Mouse (Mus musculus): ENCODE measurements around the gene Rps6kl1.

Rps6kl1 gene

DNA sequence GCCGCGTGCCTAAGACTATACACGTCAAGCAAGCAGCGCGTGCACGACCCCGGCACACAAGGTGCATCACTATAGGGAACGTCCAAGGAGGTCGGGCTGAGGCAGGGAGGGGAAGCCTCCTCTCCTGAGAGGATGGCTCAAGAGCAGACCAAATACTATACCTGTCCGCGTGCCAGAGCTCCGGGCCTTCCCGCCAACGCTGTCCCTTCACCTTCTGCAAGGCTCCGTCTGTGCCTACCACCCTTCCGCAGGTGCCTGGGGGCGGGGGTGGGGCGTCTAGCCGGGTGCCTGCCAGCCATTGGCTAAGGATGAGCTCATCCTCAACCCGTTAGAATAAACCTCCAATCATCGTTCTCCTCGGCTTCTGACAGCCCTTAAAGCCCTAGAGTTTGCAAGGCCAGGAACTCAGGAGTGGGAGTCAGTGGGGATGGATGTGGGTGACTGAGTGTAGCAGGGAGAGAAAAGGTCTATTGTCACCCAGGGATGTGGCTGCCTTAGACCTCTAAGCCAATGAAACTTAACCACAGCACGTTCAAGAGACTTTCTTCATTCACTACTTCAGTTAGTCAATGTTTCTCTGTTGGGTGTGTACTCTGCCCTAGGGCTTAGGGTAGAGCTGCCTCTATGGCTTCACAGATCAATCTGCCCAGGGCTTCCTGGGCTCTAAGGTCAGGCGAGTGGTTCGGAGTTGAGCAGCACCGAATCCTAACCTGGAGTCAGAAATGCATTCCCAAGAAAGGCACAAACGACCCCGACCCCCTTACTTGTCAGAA is at the start of gene Rps6kl1:
Gene Rps6kl1, minus strand, starts transcription at position 263 of the 773 bp plus-strand sequence.
- peak; percentile 91 for DNase-seq

DNA sequence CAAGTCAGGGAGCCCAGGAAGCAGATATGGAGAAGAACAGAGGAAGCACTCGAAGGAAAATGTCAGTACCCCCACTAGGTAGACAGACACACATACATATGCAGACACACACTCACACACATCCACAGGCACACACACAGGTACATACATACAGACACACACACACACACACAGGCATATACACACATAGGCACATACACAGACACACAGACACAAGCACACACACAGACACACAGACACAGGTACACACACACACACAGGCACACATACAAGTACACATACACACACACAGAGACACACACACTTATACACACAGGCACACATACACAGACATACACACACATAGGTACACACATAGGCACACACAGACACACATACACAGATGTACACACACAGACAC is 48.9 kb upstream of the Rps6kl1 start:
- no peak for DNase-seq

DNA sequence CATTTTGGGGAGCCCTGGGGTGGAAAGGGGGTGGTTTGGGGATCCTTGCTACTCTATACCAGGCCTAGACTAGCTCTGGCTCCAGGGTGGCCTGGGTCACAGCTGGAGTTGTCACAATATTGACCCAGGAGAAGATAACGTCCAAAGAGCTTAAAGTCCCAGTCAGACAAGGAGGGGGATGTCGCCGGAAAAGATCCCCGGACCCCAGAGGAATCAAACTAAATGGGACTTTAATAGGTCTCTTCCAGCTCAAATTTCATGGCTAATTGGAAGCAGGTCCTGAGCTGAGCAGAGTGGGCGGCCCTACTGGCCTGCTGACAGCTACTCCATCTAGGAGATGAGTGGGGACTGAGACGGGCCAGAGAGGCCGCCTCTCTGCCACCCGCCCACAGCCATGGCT is 46.9 kb upstream of the Rps6kl1 start:
- no peak for DNase-seq

DNA sequence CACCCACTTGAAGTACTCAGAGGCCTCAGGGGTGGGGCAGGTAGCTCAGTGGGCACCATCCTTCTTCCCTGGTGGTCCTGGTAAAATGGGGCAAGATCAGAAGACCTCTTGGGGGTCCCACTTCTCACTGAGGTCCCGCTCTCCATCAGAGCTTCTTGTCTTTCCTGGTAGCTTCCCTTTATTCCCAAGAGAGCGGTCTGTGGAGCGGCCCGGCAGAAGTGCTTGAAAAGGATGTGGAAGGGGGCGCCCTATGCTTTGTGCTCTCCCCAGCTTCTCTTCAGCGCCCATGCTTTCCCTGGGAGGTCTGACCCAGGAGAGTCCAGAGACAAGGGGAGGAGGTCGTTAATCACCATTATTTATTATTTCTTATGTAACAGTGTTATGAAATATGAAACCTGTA is 46.3 kb upstream of the Rps6kl1 start:
- no peak for DNase-seq

DNA sequence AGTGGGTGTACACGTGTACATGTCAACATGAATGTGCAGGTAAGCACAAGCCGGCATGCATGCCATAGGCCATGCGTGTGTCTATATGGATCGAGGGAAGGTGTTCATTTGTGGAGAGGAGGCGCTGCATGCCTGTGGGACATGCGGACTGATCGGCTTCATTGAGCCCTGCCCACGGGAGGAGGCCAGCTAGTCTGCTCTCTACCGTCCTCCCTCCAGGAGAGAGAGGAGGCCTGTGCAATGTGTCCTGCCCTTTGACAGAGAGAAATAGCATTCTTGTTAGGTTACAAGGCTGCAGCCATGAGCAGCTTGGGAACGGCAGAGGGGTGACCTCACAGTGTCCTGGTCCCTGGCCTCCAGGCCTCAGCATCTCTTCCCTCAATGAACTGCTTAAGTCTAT is 45.1 kb upstream of the Rps6kl1 start:
- DNase-seq = no peak

DNA sequence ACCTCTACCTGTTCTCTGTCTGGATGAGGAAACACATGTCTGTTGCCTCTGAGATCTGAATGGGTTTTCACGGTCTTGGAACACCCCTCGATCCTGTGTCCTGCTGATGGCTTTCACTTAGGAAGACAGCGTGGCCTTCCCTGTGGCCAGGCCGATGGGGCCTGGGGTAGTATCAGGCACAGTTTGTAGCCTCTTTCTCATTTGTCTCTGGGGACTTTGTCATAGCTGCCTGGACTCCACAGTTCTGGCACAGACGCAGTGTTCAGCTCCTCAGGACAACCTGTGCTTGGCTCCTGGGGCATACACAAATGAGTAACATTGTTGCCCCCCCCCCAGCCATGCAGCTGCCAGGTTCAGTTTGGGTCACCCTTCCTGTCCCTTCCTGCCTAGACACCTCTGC is 44.0 kb upstream of the Rps6kl1 start:
- peak in 1 of 2 experiments; percentile 25 for DNase-seq

DNA sequence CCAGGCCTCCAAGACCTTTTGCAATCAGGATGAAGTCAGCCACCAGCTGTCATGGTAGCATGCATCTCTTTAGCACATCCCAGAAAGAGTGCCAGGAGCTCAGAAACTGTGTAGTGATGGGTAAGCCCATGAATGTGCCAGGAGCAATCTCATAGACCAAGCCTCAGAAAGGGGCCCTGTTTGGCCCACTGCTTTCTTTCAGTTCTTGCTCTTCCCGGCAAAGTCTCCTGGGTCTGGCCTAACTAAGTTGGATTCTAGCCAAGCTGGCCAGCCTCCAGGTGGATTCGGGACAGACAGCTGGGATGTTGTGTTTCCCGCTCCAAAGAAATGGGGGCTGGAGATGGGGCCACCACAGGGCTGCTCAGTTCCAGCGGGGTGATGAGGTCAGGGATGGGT is 43.6 kb upstream of the Rps6kl1 start:
- peak; percentile 92 for DNase-seq

DNA sequence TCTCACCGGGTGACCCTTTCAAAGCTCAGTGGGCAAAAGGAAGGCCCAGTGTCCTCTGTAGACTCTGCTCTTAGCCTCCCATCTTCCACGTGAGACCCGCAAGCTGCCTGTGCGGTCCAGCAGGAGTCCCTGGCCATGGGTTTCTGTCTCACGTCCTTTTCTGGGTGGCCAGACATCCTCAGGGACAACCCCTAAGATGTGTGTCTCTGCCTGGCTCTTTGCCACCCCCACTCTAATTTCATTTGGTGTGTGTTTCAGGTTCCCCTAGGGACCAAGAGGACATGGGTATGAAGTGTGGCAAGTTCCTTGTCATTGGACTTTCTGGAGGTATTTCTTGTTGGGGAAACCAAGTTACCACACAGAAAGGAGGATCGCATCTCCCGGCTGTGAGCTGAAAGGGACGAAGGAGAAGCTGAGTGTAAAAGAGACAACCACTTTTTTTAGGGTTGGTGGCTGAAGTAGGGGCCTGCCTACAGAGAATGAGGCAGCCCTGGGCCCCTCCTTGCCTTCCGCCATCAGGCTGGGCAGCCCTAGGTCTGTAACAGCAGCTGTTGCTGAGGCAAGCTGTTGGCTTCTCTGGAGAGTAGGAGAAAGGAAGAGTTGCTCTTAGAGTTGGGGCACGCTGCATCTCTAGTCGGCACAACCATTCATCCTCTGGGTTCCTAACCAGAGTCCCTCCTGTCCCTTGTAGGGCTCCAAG is 43.0 kb upstream of the Rps6kl1 start:
- DNase-seq = peak; percentile 40 to 53

DNA sequence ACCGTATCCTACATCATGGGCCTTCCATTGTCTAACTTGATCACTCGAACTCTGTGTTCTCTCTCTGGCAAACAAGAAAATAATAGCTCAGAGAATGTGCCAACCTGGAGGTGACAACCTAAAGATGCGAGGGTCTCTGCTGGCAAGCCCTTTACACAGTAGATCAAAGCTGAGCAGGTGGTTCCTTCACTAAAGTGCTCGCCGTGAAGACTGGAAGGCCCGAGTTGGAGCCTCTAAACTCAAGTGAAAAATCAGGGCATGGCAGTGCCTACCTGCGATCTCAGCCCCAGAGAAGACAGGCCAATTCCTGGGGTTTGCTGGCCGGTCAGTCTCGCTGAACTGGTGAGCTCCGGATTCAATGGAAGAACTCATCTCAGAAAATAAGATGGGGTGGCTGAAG is 42.1 kb upstream of the Rps6kl1 start:
- peak in 1 of 2 experiments; percentile 28 for DNase-seq

DNA sequence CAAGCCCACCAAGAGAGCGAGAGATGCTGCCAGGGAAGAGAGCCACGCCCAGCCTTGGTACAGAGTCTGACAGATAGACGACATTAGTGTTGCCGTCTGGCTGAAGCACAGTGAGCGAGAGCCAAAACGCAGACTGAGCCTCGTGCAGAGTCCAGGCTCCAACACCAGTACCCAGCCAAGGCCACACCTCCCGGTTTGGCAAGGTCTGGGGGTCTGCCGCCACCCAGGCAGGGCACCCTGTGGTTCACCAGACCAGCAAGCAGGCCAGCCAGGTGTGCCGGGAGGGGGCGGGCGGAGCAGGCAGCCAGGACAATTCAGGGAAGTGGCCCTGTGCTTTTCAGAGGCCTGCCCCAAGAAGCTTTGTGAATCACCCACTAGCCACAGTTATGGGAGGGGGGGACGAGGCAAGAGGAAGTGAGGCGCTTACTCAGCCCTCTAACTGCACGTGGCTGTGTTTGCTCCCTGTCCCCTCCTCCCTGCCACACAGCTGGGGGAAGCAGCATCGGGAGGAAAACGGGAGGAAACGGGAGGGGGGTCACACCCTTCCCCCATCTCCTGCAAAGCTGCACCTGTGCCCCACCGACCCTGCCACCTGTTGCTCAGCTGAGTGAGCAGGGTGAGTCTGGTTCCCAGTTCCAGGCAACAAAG is 41.5 kb upstream of the Rps6kl1 start:
- peak; percentile 73 to 85 for DNase-seq

DNA sequence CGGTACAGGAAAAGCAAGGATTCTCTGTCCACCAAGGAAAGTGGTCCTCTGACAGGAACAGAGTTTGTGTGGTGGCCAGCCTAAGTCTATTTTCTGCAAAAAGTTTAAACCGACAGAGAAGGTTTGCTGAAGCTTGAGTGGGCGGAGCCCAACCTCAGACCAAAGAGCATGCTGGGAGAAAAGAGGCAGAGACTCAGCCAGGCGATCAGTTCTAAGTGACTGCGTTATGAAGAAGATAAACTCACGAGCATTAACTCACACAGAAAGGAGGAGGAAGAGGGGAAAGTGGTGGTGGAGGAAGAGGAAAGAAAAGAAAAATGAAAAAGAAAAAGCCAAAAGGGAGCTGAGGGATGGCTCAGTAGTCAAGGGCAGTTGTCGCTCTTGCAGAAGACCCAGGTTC is 39.2 kb upstream of the Rps6kl1 start:
- no peak for DNase-seq

DNA sequence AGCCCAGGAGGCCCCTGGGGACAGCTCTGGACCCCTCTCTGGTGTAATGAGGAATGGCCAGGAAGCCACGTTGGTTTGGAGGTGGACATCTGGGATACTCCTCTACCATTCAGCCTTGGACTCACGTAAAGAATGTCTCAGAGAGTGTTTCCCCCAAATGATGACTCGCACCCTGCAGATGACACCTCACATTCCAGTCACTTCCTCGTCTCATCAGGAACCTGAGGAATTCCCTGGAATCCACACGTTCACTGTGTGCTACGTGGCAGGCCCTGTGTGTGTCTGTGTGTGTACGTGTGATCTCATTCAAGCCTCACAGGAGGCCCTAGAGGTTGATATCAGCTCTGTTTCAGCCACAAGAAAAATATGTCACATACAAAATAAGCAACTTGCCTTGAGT is 35.3 kb upstream of the Rps6kl1 start:
- no peak for DNase-seq

DNA sequence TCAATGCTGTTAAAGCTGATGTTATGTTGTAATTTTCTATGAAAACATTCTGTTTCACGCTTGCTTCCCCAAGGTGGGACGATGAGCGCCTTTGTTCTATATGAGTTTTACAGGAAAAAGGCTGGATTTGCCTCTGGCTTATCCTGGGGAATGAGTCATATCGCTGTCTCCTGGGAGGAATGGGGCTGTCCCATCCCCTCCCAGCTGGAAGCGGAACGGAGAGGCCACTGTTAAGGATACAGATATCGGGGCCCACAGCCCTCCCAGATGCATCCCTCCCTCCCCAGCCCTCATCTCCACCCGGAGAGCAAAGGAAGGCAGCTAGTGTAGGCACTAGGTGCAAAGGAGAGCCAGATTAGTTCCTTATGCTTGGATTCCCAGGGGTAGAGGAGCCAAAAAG is 34.7 kb upstream of the Rps6kl1 start:
- DNase-seq = no peak

DNA sequence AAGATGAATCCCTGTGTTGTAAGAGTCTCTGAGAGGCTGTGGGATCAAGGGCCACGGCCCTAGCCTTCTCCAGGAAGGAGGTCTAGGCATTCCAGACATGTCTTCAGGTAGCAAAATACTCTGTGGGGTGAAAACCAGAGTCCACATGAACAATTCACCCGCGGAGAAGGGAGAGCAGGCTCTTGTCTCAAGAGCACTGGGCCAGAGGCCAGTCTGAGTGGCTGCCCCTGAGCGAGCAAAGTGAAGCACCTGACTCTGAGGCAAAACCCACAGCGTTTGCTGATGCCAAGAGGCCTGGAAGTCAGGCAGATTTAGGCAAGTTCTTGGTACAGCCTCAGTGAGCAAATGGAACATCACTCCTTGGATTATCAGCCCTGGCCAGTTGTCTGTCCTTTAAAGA is 33.1 kb upstream of the Rps6kl1 start:
- no peak for DNase-seq

DNA sequence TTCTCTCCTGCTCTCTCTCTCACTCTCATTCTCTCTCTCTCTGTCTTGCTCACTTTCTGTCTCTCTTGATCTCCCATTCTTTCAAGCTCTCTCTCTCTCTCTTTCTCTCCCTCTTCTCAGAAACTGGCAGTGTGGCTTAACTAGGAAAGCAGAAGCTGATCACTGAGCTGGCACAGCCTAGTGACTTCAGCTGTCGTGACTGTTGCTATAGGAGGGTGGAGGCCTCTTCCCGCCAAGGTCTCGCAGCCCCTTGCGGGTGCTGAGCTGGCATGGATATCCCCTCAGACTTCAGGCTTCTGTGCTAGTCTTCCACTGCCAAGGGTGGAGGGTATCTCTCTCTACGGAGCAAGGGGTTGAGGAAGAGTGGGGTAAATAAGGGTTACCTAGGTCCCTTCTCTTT is 31.8 kb upstream of the Rps6kl1 start:
- DNase-seq = peak; percentile 52 to 68

DNA sequence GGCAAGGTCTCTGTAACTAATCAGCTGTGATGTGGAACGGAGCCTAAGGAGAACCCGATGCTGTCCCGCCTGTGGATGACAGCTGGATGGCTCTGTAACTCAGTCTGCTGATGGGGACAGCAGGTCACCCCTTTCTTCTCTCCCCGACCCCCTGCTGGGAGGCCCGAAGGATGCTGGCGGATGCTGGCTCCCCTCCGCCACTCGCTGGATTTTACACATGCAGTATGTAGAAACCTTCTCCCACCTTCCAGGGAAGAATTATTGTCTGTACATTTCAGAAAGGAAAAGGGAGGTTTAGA is 31.2 kb upstream of the Rps6kl1 start:
- DNase-seq = peak; percentile 59 to 62

DNA sequence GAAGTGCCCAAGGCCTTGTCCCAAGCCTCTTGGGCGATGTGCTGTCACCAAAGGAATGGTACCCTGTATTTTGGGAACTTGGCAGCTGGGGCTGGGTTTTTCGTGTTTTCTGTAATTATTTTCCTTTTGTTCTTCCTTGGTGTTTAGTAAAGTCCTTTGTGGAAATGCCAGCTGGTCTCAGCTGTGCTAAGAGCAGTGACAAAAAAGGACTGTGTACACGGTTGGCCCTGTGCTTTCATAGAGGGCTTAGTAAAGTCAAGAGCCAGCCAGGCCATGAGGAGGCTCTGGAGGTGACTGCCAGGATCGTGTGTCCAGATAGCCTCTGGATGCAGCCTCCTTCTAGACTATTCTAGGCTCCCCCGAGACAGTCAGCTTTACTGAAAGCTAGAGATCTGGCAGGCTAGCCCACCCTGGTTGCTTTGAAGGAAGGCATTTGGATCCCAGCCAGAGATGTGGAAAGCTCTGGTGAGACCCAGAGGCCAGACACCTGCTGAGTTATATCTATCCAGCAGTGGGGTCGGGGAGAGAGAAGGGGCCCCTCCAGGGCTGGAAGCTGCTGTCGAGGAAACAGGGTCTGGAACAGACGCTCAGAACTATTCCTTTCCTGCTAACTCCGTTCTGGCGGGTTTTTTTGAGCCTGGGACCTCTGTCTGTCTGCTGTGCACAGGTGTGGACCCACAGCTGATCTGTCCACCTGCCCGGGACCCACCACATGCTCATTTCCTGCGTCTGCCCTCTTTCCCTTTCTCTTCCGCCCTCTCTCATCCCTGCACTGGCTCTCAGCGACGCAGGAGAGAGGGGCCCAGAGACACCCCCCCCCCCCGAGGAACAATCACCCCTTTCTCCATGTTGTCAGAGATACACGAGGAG is 30.6 kb upstream of the Rps6kl1 start:
- peak; percentile 44 to 49 for DNase-seq

DNA sequence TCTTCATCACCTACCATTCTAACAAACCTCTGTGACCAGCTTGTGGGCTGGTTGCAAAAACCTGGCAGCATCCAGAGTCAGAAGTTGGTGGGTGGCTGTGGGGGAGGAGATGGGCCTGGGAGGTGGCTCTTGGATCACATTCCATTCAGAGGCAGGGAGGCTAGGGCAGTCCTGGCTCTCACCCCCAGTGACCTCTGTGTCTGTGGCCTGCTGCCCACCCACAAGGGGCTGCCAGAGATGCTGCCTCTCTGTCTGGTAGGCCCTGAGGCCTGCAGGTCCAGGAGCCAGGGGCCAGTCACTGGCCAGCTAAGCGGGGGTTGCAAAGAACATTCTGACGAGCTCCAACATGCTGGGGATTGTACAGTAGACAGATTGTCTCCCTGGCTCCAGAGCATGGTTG is 27.2 kb upstream of the Rps6kl1 start:
- peak in 1 of 2 experiments; percentile 49 for DNase-seq

DNA sequence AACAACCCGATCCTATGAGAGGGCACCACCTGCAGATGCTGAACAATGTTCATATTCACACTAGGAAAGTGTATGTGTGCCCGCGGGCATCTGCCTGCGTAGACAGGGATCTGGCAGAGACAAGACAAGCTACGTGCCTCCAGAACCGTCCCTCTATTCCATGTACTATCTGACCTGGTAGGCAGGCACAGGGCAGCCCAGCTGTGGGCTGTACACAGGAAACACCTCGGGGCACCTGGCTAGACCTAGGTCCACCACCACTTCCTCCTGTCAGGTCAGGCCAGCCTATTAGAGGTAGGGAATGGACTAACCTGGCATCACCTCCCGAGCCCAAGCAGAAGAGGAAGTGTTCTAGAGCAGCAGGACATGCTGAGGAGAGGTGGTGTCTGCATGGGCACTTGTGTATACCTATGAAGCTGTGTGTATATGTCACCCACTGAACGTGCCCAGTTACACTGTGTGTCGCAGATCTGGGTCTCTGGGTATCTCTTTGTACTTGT is 26.7 kb upstream of the Rps6kl1 start, which contains the start of gene Pgf:
Gene Pgf, minus strand, starts transcription at position 51 of the 500 bp plus-strand sequence.
- no peak for DNase-seq

DNA sequence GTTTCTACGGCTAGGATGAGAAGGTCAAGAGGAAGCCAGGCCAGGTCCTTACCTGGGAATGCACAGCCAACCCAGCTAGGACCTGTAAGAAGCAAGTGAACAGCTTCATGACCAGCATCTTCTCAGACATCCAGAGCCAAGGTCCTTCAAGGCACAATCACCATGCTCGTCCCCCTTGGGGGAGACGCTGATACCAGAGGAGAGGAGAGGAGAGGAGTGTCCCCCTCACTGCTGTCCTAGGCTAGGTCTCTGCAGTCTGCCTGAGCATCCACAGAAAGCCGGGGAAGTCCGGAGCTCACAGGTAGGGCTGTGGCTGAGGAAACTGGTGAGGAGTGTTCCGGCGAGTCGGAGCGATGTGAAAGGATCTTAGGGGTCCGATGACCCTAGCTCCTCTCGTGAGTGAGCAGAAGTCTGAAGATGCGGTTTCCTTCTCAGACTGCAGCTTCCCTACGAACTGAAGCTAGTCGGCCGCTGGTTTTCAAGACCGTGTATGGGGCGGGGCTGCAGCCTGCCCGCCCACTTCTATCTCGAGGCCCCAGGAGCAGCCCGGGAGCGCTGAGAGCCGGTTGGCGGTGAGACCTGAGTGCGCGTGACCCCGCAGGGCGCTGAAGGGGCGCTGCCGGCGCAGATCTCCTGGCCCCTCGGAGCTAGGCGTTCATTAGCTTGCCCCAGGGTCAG is 25.9 kb upstream of the Rps6kl1 start:
- peak; percentile 38 to 42 for DNase-seq

DNA sequence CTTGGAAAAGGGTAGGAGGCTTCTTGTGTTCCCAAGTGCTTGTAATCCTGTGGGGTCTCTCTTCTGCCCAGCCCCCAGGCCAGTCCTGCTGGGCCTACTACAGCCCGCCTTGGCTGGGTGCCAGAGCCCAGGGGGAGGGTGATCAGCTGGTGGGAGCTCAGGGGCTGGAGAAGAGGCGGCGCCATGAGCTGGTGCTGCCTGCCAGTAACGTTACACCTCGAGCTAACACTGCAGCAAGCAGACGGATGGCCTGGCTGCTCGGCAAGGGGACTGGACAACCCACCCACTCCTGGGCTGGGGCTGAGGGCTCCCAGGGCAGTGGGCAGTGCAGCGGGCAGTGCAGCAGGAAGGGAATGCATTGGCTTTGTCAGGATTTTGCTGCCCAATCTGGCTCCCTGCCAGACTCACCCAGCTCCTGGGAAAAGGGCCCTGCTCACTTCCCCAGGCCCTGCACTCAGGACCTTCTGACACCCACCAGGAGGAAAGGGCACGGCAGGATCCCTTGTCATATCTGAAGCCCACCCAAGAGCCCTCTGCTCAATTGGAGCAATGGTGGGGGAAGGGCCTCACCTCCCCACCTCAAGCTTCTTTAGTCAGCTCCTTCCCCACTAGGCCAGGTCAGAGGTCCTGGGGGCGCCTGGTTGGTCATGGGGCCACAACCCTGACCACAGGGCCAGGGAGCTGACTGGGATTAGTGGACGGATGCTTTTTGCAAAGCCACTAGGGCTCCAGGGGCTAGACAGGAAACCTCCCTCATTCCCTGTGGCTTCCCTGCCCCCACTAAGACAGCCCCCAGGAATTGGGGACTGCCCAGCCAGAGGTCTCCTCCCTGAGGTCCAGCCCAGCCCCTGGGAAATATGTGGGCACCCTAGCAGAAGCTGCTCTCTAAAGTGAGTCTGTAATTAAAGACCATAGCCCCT is 25.1 kb upstream of the Rps6kl1 start:
- DNase-seq = peak; percentile 84 to 91
